Mouse (Mus musculus): ENCODE data around the gene Rpl12. TPM values are rescaled to one million over a fixed set of nuclear protein-coding genes. Genes with fewer than 3 reads are reported as not detected.

Gene Rpl12
- polyA plus RNA-seq, 1 experiment from 2014 or later = 105 TPM

- Histone ChIP-seq H3K9me3 (ENCODE audit: control insufficient read depth, low read length) (no peaks in the 10 kb centered on the region), H3K36me3 (ENCODE audit: control insufficient read depth, insufficient read depth) (peaks cover 10% of the 10 kb centered on the region), H3K27ac (ENCODE audit: low read length) (no peak overlapping the region), H3K4me2 (ENCODE audit: low read length) (no peak overlapping the region), H3K27me3 (replicated peaks; ENCODE audit: control insufficient read depth, insufficient read depth, low read length) (no peaks in the 10 kb centered on the region), H3K4me1 (replicated peaks; ENCODE audit: control insufficient read depth, insufficient read depth, low read length) (no peaks in the 10 kb centered on the region), H3K9ac (replicated peaks; ENCODE audit: low read depth, low read length) (no peak overlapping the region), H3K4me3 (replicated peaks; ENCODE audit: low read length) (no peak overlapping the region)
- 92% methylated on average over 5 of the region's 5 CpGs for WGBS
- no peak for ATAC-seq
Measured at GRCm38 (mm10) chr2:32938741-32939140, 22.6 kb upstream of the Rpl12 start.

DNA sequence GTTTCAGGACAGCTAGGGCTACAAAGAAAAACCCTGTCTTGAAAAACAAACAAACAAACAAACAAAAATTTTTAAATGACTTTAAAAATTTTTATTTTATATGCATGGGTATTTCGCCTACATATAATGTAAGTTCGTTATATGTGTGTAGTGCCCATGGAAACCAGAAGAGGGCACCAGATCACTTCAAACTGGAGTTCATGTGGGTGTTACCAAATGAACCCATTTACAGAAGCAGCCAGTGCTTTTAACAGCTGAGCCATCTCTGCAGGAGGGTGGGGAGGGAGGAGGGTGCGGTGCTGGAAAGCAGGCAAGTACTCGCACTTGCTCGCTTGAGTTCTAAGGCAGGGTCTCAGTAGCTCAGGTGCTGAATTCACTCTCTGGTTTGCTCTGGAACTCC is 21.9 kb upstream of the Rpl12 start:
- Histone ChIP-seq H3K27me3 (replicated peaks; ENCODE audit: control insufficient read depth, insufficient read depth, low read length) (no peaks in the 10 kb centered on the region), H3K4me1 (replicated peaks; ENCODE audit: control insufficient read depth, insufficient read depth, low read length) (no peaks in the 10 kb centered on the region), H3K4me3 (replicated peaks; ENCODE audit: low read length) (no peak overlapping the region), H3K9me3 (ENCODE audit: control insufficient read depth, low read length) (no peaks in the 10 kb centered on the region), H3K27ac (ENCODE audit: low read length) (no peak overlapping the region), H3K36me3 (ENCODE audit: control insufficient read depth, insufficient read depth) (peaks cover 10% of the 10 kb centered on the region), H3K4me2 (ENCODE audit: low read length) (no peak overlapping the region), H3K9ac (replicated peaks; ENCODE audit: low read depth, low read length) (no peak overlapping the region)
- WGBS = 65% methylated on average over 5 of the region's 5 CpGs
- ATAC-seq = no peak

DNA sequence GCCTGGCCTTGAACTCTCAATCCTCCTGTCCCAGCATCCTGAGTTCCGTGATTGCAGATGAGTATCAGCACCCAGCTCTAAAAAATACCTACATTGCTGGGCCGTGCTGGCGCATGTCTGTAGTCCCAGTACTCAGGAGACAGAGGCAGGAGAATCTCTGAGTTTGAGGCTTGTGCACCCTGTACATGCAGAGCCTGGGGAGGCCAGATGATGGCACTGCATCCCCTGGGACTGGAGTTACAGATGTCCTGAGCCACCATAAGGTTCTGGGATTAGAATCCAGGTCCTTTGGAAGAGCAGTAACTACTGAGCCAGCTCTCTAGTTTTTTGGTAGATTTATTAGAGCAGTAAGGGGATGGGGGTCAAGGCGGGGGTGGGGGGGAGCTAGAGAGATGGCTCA is 20.9 kb upstream of the Rpl12 start:
- Histone ChIP-seq H3K9me3 (ENCODE audit: control insufficient read depth, low read length) (no peaks in the 10 kb centered on the region), H3K4me2 (ENCODE audit: low read length) (no peak overlapping the region), H3K27ac (ENCODE audit: low read length) (no peak overlapping the region), H3K36me3 (ENCODE audit: control insufficient read depth, insufficient read depth) (peaks cover 10% of the 10 kb centered on the region), H3K9ac (replicated peaks; ENCODE audit: low read depth, low read length) (no peak overlapping the region), H3K27me3 (replicated peaks; ENCODE audit: control insufficient read depth, insufficient read depth, low read length) (no peaks in the 10 kb centered on the region), H3K4me1 (replicated peaks; ENCODE audit: control insufficient read depth, insufficient read depth, low read length) (no peaks in the 10 kb centered on the region), H3K4me3 (replicated peaks; ENCODE audit: low read length) (no peak overlapping the region)
- WGBS = 93% methylated on average over 4 of the region's 4 CpGs
- no peak for ATAC-seq

GRCm38 (mm10) chr2:32947454-32947853 is 13.9 kb upstream of the Rpl12 start:
- 88% methylated on average over 11 of the region's 11 CpGs for WGBS
- no peak overlapping the region for H3K4me2 ChIP-seq (ENCODE audit: low read length)
- H3K27me3 ChIP-seq (replicated peaks; ENCODE audit: control insufficient read depth, insufficient read depth, low read length) = no peaks in the 10 kb centered on the region
- H3K4me3 ChIP-seq (replicated peaks; ENCODE audit: low read length) = no peak overlapping the region
- H3K9me3 ChIP-seq (ENCODE audit: control insufficient read depth, low read length) = no peaks in the 10 kb centered on the region
- H3K4me1 ChIP-seq (replicated peaks; ENCODE audit: control insufficient read depth, insufficient read depth, low read length) = no peaks in the 10 kb centered on the region
- no peak for ATAC-seq
- H3K36me3 ChIP-seq (ENCODE audit: control insufficient read depth, insufficient read depth) = peaks cover 3% of the 10 kb centered on the region; the same call in 1 of the 2 replicates
- no peak overlapping the region for H3K9ac ChIP-seq (replicated peaks; ENCODE audit: low read depth, low read length)
- no peak overlapping the region for H3K27ac ChIP-seq (ENCODE audit: low read length)

GRCm38 (mm10) chr2:32954581-32954980 is 6.8 kb upstream of the Rpl12 start:
- H3K4me2 ChIP-seq (ENCODE audit: low read length) = no peak overlapping the region
- H3K9ac ChIP-seq (replicated peaks; ENCODE audit: low read depth, low read length) = no peak overlapping the region
- H3K4me3 ChIP-seq (replicated peaks; ENCODE audit: low read length) = no peak overlapping the region
- no peak overlapping the region for H3K27ac ChIP-seq (ENCODE audit: low read length)
- no peak for ATAC-seq
- peaks cover 8% of the 10 kb centered on the region for H3K36me3 ChIP-seq (ENCODE audit: control insufficient read depth, insufficient read depth)
- H3K4me1 ChIP-seq (replicated peaks; ENCODE audit: control insufficient read depth, insufficient read depth, low read length) = no peaks in the 10 kb centered on the region
- peaks cover 2% of the 10 kb centered on the region; the same call in 1 of the 2 replicates for H3K9me3 ChIP-seq (ENCODE audit: control insufficient read depth, low read length)
- H3K27me3 ChIP-seq (replicated peaks; ENCODE audit: control insufficient read depth, insufficient read depth, low read length) = no peaks in the 10 kb centered on the region
- 92% methylated on average over 2 of the region's 2 CpGs for WGBS

DNA sequence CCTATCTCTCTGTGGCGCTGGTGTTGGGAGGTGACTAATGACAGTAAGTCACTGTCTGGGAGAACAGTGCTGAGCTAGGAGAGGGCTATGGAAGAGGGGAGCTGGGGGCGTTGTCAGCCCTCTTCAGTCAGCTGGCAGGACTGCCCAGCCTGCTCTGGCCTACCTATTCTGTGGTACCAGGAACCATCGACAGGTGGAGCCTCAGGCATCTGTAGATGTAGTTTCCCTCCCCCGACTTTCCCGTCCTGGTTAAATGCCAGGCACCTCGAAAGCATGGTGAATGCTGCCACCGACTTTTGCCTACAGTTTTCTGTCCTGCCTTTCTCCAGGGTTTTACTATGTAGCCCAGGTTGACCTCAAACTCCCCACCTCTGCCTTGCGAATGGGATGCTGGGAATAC is 4.0 kb upstream of the Rpl12 start:
- H3K4me2 ChIP-seq (ENCODE audit: low read length) = no peak overlapping the region
- peaks cover 11% of the 10 kb centered on the region for H3K4me1 ChIP-seq (replicated peaks; ENCODE audit: control insufficient read depth, insufficient read depth, low read length)
- H3K27ac ChIP-seq (ENCODE audit: low read length) = no peak overlapping the region
- WGBS = 55% methylated on average over 8 of the region's 8 CpGs
- peaks cover 2% of the 10 kb centered on the region; the same call in 1 of the 2 replicates for H3K9me3 ChIP-seq (ENCODE audit: control insufficient read depth, low read length)
- H3K36me3 ChIP-seq (ENCODE audit: control insufficient read depth, insufficient read depth) = peaks cover 8% of the 10 kb centered on the region
- no peaks in the 10 kb centered on the region for H3K27me3 ChIP-seq (replicated peaks; ENCODE audit: control insufficient read depth, insufficient read depth, low read length)
- ATAC-seq = no peak
- H3K4me3 ChIP-seq (replicated peaks; ENCODE audit: low read length) = no peak overlapping the region
- H3K9ac ChIP-seq (replicated peaks; ENCODE audit: low read depth, low read length) = no peak overlapping the region

DNA sequence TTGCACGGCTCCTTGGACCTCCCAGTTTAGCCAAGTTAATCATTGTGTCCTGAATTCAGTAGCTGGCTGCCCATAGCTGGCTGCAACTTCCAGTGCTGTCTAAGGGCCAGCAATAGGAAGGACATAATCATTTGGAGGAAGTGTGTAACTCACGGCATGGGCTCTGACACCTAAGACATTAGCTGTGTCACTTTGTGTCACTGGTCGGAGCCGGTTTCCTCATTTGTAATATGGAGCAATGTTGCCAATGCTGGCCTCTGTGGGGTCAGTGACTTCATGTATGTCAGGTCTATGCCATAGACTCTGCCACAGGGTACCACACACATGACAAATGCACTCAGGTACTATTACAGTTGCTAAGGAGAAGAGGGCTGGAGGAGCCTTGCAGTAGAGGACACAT is 1.1 kb upstream of the Rpl12 start:
- Histone ChIP-seq H3K4me1 (replicated peaks; ENCODE audit: control insufficient read depth, insufficient read depth, low read length) (peaks cover 26% of the 10 kb centered on the region), H3K4me2 (ENCODE audit: low read length) (peak overlapping the region; percentile 93; the same call in 1 of the 2 replicates), H3K27ac (ENCODE audit: low read length) (no peak overlapping the region), H3K9me3 (ENCODE audit: control insufficient read depth, low read length) (no peaks in the 10 kb centered on the region), H3K4me3 (replicated peaks; ENCODE audit: low read length) (no peak overlapping the region; the same call in 1 of the 2 replicates), H3K27me3 (replicated peaks; ENCODE audit: control insufficient read depth, insufficient read depth, low read length) (no peaks in the 10 kb centered on the region), H3K9ac (replicated peaks; ENCODE audit: low read depth, low read length) (no peak overlapping the region; the same call in 1 of the 2 replicates), H3K36me3 (ENCODE audit: control insufficient read depth, insufficient read depth) (peaks cover 13% of the 10 kb centered on the region)
- ATAC-seq = no peak
- 98% methylated on average over 4 of the region's 4 CpGs for WGBS

DNA sequence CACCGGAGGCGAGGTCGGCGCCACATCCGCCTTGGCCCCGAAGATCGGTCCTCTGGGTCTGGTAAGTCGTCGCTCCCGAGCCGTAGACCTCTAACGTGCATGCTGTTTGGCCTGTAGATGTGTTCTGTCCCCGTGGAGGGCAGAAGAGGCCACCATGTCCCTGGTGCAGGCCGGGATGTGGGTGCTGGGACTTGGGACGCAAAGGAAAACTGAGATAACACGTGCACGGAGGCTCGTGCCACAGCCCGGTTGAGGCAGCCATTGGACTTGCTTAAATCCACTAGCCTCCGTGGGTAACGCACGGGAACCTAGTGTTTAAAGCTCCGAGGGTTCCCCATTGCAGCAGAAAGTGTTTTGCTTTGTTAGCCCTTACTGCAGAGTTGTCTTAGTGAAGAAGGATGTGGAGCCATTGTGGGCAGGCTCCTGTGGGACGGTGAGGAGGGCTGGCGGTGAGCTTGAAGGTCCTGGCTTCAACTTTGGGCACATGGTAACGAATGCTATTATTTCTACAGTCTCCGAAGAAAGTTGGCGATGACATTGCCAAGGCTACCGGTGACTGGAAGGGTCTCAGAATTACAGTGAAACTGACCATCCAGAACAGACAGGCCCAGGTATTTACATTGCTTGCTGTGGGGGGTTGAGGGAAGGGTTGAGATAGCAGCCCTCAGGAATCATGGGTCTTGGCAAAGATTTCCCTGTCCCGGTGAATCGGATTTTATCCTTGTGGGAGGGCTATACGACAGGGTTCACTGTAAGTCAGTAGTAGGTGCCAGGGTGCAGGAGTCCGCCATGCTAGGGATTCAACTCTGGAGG is 909 bp downstream of the Rpl12 start:
- peak; percentile 4 for ATAC-seq
- H3K9me3 ChIP-seq (ENCODE audit: control insufficient read depth, low read length) = no peaks in the 10 kb centered on the region
- H3K36me3 ChIP-seq (ENCODE audit: control insufficient read depth, insufficient read depth) = peaks cover 13% of the 10 kb centered on the region
- WGBS = under 1% methylated on average over 33 of the region's 33 CpGs
- peaks cover 35% of the 10 kb centered on the region for H3K4me1 ChIP-seq (replicated peaks; ENCODE audit: control insufficient read depth, insufficient read depth, low read length)
- no peaks in the 10 kb centered on the region for H3K27me3 ChIP-seq (replicated peaks; ENCODE audit: control insufficient read depth, insufficient read depth, low read length)
- H3K4me3 ChIP-seq (replicated peaks; ENCODE audit: low read length) = peak overlapping the region; percentile 78
- H3K9ac ChIP-seq (replicated peaks; ENCODE audit: low read depth, low read length) = peak overlapping the region; percentile 85
- peak overlapping the region; percentile 93 for H3K4me2 ChIP-seq (ENCODE audit: low read length)
- H3K27ac ChIP-seq (ENCODE audit: low read length) = peak overlapping the region; percentile 66

- WGBS = 9% methylated on average over 9 of the region's 9 CpGs
- ATAC-seq = no peak
Measured at GRCm38 (mm10) chr2:32962875-32963220, 1.5 kb downstream of the Rpl12 start.

More at GRCm38 (mm10) chr2:32962875-32963220, 1.5 kb downstream of the Rpl12 start:
- peaks cover 13% of the 10 kb centered on the region for H3K36me3 ChIP-seq (ENCODE audit: control insufficient read depth, insufficient read depth)
- peak overlapping the region; percentile 85 for H3K9ac ChIP-seq (replicated peaks; ENCODE audit: low read depth, low read length)
- H3K27ac ChIP-seq (ENCODE audit: low read length) = no peak overlapping the region
- H3K27me3 ChIP-seq (replicated peaks; ENCODE audit: control insufficient read depth, insufficient read depth, low read length) = no peaks in the 10 kb centered on the region
- H3K9me3 ChIP-seq (ENCODE audit: control insufficient read depth, low read length) = no peaks in the 10 kb centered on the region
- peaks cover 41% of the 10 kb centered on the region for H3K4me1 ChIP-seq (replicated peaks; ENCODE audit: control insufficient read depth, insufficient read depth, low read length)
- H3K4me3 ChIP-seq (replicated peaks; ENCODE audit: low read length) = peak overlapping the region; percentile 78
- peak overlapping the region; percentile 93 for H3K4me2 ChIP-seq (ENCODE audit: low read length)

Data from forebrain, embryonic 16.5 days (tissue).